Mouse (Mus musculus) embryonic facial prominence, embryonic 15.5 days (tissue): ENCODE measurements around the gene Gm10234. TPM values are rescaled to one million over a fixed set of nuclear protein-coding genes. Genes with fewer than 3 reads are reported as not detected.

Experiments used
- ATAC-seq: fragments of 200-750 bp; cut with Nextera tagmentation; 2 replicates; pipeline ENCODE4 v1.8.0; 2017; ENCODE audit warnings: low read depth, moderate TSS enrichment; ENCODE audit not compliant: insufficient number of reproducible peaks, low FRiP score, low TSS enrichment
- H3K27ac ChIP-seq: fragments of 300-500 bp; sonication (generic); replicated peaks from 2 replicates; pipeline ENCODE4 v1.5.1; 2015; ENCODE audit warnings: mild to moderate bottlenecking, inconsistent platforms
- H3K27me3 ChIP-seq: fragments of 300-500 bp; sonication (generic); 2 replicates; pipeline ENCODE4 v1.6.1; 2015; ENCODE audit warnings: inconsistent platforms
- H3K36me3 ChIP-seq: fragments of 300-500 bp; sonication (generic); 2 replicates; pipeline ENCODE4 v1.6.1; 2015; ENCODE audit warnings: mild to moderate bottlenecking, inconsistent platforms
- H3K4me1 ChIP-seq: fragments of 300-500 bp; sonication (generic); 2 replicates; pipeline ENCODE4 v1.6.1; 2015; ENCODE audit warnings: inconsistent platforms
- H3K4me2 ChIP-seq: fragments of 300-500 bp; sonication (generic); replicated peaks from 2 replicates; pipeline ENCODE4 v1.6.1; 2015; ENCODE audit warnings: mild to moderate bottlenecking, inconsistent platforms
- H3K4me3 ChIP-seq: fragments of 300-500 bp; sonication (generic); replicated peaks from 2 replicates; pipeline ENCODE4 v1.5.1; 2015; ENCODE audit warnings: mild to moderate bottlenecking, inconsistent platforms
- H3K9ac ChIP-seq: fragments of 300-500 bp; sonication (generic); 2 replicates; pipeline ENCODE4 v1.6.1; 2015; ENCODE audit warnings: inconsistent platforms
- H3K9me3 ChIP-seq: fragments of 300-500 bp; sonication (generic); replicated peaks from 2 replicates; pipeline ENCODE4 v1.6.1; 2016; ENCODE audit warnings: inconsistent platforms
- WGBS: fragments of 180-500 bp; shearing (Covaris S2); methylation state at CpG from one replicate; pipeline ENCODE4 v1.1.7; 2015; 5-methylcytosine and 5-hydroxymethylcytosine counted together
- polyA plus RNA-seq: library from polyadenylated mRNA; unstranded; fragments of >200 nt; fragmentation: Nextera tagmentation; extraction: Ambion mirVana; gene quantifications from 2 replicates; pipeline ENCODE4 v1.2.1, GENCODE M21; 2015

Gm10234 gene
- polyA plus RNA-seq, 1 experiment from 2014 or later, result not detected

- Histone ChIP-seq H3K9ac (no peak overlapping the region), H3K27me3 (no peaks in the 10 kb centered on the region), H3K4me3 (no peak overlapping the region), H3K36me3 (no peaks in the 10 kb centered on the region), H3K27ac (no peak overlapping the region), H3K4me2 (no peak overlapping the region), H3K4me1 (no peaks in the 10 kb centered on the region), H3K9me3 (no peaks in the 10 kb centered on the region)
- ATAC-seq, result no peak
- WGBS, result 72% methylated on average over 4 of the region's 4 CpGs
Observed at GRCm38 (mm10) chr6:95371811-95372210, 49.9 kb downstream of the Gm10234 start.

Other genes with a start within 250 kb of the Gm10234 start
- 3.5 and 5.9 TPM in 2 replicates for gene Kbtbd8, start 204.9 kb upstream of the Gm10234 start, polyA plus RNA-seq